Mouse (Mus musculus) CH12.LX (cell line): ENCODE data around the gene Klf9. TPM values are rescaled to one million over a fixed set of nuclear protein-coding genes. Genes with fewer than 3 reads are reported as not detected.

Source experiments
- DNase-seq: peaks from one replicate; pipeline ENCODE4 v3.0.0-alpha.2; 2013; ENCODE audit errors: extremely low read depth
- H3K27ac ChIP-seq: 2 replicates; pipeline ENCODE4 v1.5.1; 2012; ENCODE audit warnings: low read depth, mild to moderate bottlenecking, control low read depth, moderate library complexity; ENCODE audit not compliant: insufficient read depth
- H3K27me3 ChIP-seq: replicated peaks from 2 replicates; pipeline ENCODE3; 2012; ENCODE audit warnings: inconsistent platforms
- H3K36me3 ChIP-seq, 2 experiments: replicated peaks in 1 of 2; 2 replicates each; pipeline versions ENCODE3 to v1.6.1; 2012; ENCODE audit warnings: inconsistent platforms in 1 of 2, low read length in 1 of 2, mild to moderate bottlenecking in 1 of 2, mixed read lengths in 1 of 2, moderate library complexity in 1 of 2; ENCODE audit not compliant: control insufficient read depth in 1 of 2, insufficient read depth in 1 of 2
- H3K4me1 ChIP-seq, 2 experiments: 2 replicates each; pipeline ENCODE4 v1.6.1; 2012; ENCODE audit warnings: inconsistent platforms in 1 of 2, moderate library complexity in 1 of 2; ENCODE audit not compliant: insufficient read depth in 2 of 2, control insufficient read depth in 1 of 2
- H3K4me2 ChIP-seq: 2 replicates; pipeline ENCODE4 v1.6.1; 2012; ENCODE audit warnings: low read depth, mild to moderate bottlenecking, control low read depth; ENCODE audit not compliant: poor library complexity, insufficient read depth, severe bottlenecking
- H3K4me3 ChIP-seq, 3 experiments: fragments of 150-350 bp in 1 of 3; sonication (generic) in 1 of 3; replicated peaks in 1 of 3; 2 replicates each; pipeline versions ENCODE3 to v1.5.1; 2011 to 2012; ENCODE audit warnings: low read depth in 2 of 3, low read length in 2 of 3, mild to moderate bottlenecking in 2 of 3, moderate library complexity in 2 of 3, control low read depth in 1 of 3, improper control_type of control experiment in 1 of 3, inconsistent platforms in 1 of 3, mixed read lengths in 1 of 3; ENCODE audit not compliant: poor library complexity in 1 of 3
- H3K79me2 ChIP-seq: replicated peaks from 2 replicates; pipeline ENCODE4 v1.6.1; 2012; ENCODE audit warnings: mild to moderate bottlenecking, moderate library complexity; ENCODE audit not compliant: control insufficient read depth, poor library complexity, insufficient read depth, severe bottlenecking; ENCODE audit errors: extremely low read depth
- H3K9ac ChIP-seq: 2 replicates; pipeline ENCODE4 v1.6.1; 2012; ENCODE audit warnings: low read depth, mild to moderate bottlenecking, control low read depth, moderate library complexity; ENCODE audit not compliant: insufficient read depth
- H3K9me3 ChIP-seq: replicated peaks from 2 replicates; pipeline ENCODE3; 2012; ENCODE audit warnings: low read length, inconsistent platforms, mixed read lengths
- BHLHE40 ChIP-seq: IDR thresholded peaks from 2 replicates; pipeline ENCODE4 v1.6.1; 2011; ENCODE audit warnings: mild to moderate bottlenecking, low read depth, low read length, improper control_type of control experiment
- E2F4 ChIP-seq: IDR thresholded peaks from 2 replicates; pipeline ENCODE4 v1.6.1; 2011; ENCODE audit warnings: low read depth, low read length, improper control_type of control experiment; ENCODE audit not compliant: insufficient replicate concordance
- ELF1 ChIP-seq: IDR thresholded peaks from 2 replicates; pipeline ENCODE4 v1.6.1; 2014; ENCODE audit warnings: low read depth, mild to moderate bottlenecking, inconsistent platforms, low read length, improper control_type of control experiment
- ETS1 ChIP-seq: conservative IDR thresholded peaks from 2 replicates; pipeline ENCODE4 v1.6.1; 2012; ENCODE audit warnings: low read depth, mild to moderate bottlenecking, inconsistent platforms, low read length, improper control_type of control experiment, moderate library complexity
- GABPA ChIP-seq: IDR thresholded peaks from 2 replicates; pipeline ENCODE4 v1.6.1; 2012; ENCODE audit warnings: low read depth, low read length, improper control_type of control experiment, inconsistent platforms; ENCODE audit not compliant: insufficient replicate concordance
- HCFC1 ChIP-seq: IDR thresholded peaks from 2 replicates; pipeline ENCODE4 v1.6.1; 2012; ENCODE audit warnings: low read depth, mild to moderate bottlenecking, inconsistent platforms, low read length, improper control_type of control experiment
- IRF4 ChIP-seq: IDR thresholded peaks from 2 replicates; pipeline ENCODE4 v1.6.1; 2014; ENCODE audit warnings: low read depth, mild to moderate bottlenecking, inconsistent platforms, low read length, improper control_type of control experiment
- JUN ChIP-seq: IDR thresholded peaks from 2 replicates; pipeline ENCODE4 v1.6.1; 2011; ENCODE audit warnings: low read depth, mild to moderate bottlenecking, low read length, improper control_type of control experiment, moderate library complexity; ENCODE audit not compliant: insufficient read depth
- JUND ChIP-seq: conservative IDR thresholded peaks from 2 replicates; pipeline ENCODE4 v1.6.1; 2011; ENCODE audit warnings: low read depth, low read length, improper control_type of control experiment
- KAT2A ChIP-seq: IDR thresholded peaks from 2 replicates; pipeline ENCODE4 v1.6.1; 2012; ENCODE audit warnings: low read length, improper control_type of control experiment, inconsistent platforms; ENCODE audit not compliant: insufficient replicate concordance
- MAZ ChIP-seq: IDR thresholded peaks from 2 replicates; pipeline ENCODE4 v1.6.1; 2012; ENCODE audit warnings: low read depth, mild to moderate bottlenecking, inconsistent platforms, low read length, improper control_type of control experiment, moderate library complexity
- NELFE ChIP-seq: IDR thresholded peaks from 2 replicates; pipeline ENCODE4 v1.6.1; 2011; ENCODE audit warnings: low read depth, low read length, improper control_type of control experiment
- POLR2AphosphoS2 ChIP-seq: IDR thresholded peaks from 2 replicates; pipeline ENCODE4 v1.6.1; 2011; ENCODE audit warnings: low read depth, low read length, improper control_type of control experiment
- RCOR1 ChIP-seq: conservative IDR thresholded peaks from 2 replicates; pipeline ENCODE4 v1.6.1; 2012; ENCODE audit warnings: low read depth, mild to moderate bottlenecking, inconsistent platforms, low read length, improper control_type of control experiment
- SIN3A ChIP-seq: IDR thresholded peaks from 2 replicates; pipeline ENCODE4 v1.6.1; 2012; ENCODE audit warnings: low read length, improper control_type of control experiment, inconsistent platforms
- USF1 ChIP-seq: IDR thresholded peaks from 2 replicates; pipeline ENCODE4 v1.6.1; 2014; ENCODE audit warnings: low read depth, mild to moderate bottlenecking, inconsistent platforms, low read length, improper control_type of control experiment
- USF2 ChIP-seq: conservative IDR thresholded peaks from 2 replicates; pipeline ENCODE4 v1.6.1; 2011; ENCODE audit warnings: low read depth, low read length, improper control_type of control experiment
- ZC3H11A ChIP-seq: IDR thresholded peaks from 2 replicates; pipeline ENCODE4 v1.6.1; 2012; ENCODE audit warnings: low read depth, mild to moderate bottlenecking, inconsistent platforms, low read length, improper control_type of control experiment
- ZMIZ1 ChIP-seq: IDR thresholded peaks from 2 replicates; pipeline ENCODE4 v1.6.1; 2012; ENCODE audit warnings: low read depth, mild to moderate bottlenecking, inconsistent platforms, low read length, improper control_type of control experiment
- dilution Hi-C: fragments of 300-500 bp; cut with MboI; formaldehyde crosslinking; loops from 2 replicates; pipeline ENCODE4 v1.14.3; 2020; ENCODE audit warnings: low sequenced_read_pairs; ENCODE audit not compliant: extremely low pct_unique_long_range_greater_than_20kb, extremely low pct_ligation_motif_present
- in situ Hi-C: fragments of 300-500 bp; cut with MboI; formaldehyde crosslinking; loops from 3 replicates; pipeline ENCODE4 v1.14.3; 2019; ENCODE audit warnings: low sequenced_read_pairs, low pct_ligation_motif_present, low pct_unique_long_range_greater_than_20kb, mixed read lengths
- polyA plus RNA-seq: library from polyadenylated mRNA; unstranded; fragments of >175 nt; gene quantifications from 2 replicates; pipeline ENCODE4 v1.2.1, GENCODE M21; 2012; ENCODE audit warnings: low read depth; ENCODE audit not compliant: insufficient read length
- total RNA-seq, 2 experiments: library from RNA; depleted of rRNA; stranded (reverse); fragments of 300-350 nt in 1 of 2; fragments of >200 nt in 1 of 2; gene quantifications; 2 replicates each; pipeline ENCODE4 v1.2.3; 2012 to 2014

Gene Klf9
- total and polyA plus RNA-seq, 3 experiments, result not detected

DNA sequence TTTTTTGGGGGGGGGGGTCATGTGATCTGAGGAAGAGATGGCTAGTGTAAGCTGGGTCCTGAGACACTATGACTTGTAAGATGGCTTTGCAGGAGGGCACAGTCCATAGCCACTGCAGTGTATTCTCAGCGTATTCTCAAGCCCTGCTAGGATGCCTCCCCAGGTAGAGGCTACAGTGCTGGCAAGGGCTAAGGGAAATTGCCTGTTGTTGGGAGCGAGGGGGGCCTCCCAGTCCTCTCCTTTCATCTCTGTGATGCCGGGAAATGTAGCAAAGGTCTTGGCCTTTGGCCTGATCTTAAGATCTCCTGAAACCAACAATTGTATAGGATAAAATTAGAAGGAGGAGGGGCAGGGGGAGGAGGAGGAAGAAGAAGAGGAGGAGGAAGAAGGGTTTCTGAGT lies 22.3 kb downstream of the Klf9 start:
- H3K27me3 ChIP-seq, result no peaks in the 10 kb centered on the region
- no peak overlapping the region for H3K9ac ChIP-seq
- DNase-seq, result no peak
- H3K4me2 ChIP-seq, result no peak overlapping the region
- H3K36me3 ChIP-seq, result no peaks in the 10 kb centered on the region
- H3K4me3 ChIP-seq, result no peak overlapping the region
- TF ChIP-seq GABPA (no peak), JUND (no peak), MAZ (no peak)
- TF ChIP-seq, all 38 proteins: peak for 0
- Histone ChIP-seq H3K27ac (no peak overlapping the region), H3K4me1 (no peaks in the 10 kb centered on the region), H3K9me3 (no peaks in the 10 kb centered on the region), H3K79me2 (no peaks in the 10 kb centered on the region)
- in situ Hi-C loops (no loop called here), dilution Hi-C loops (no loop called here)

- no peaks in the 10 kb centered on the region for H3K36me3 ChIP-seq
- no peak for DNase-seq
- H3K9ac ChIP-seq, result no peak overlapping the region
- in situ Hi-C loops, result no loop called here
- H3K27ac ChIP-seq, result no peak overlapping the region
- no peaks in the 10 kb centered on the region for H3K9me3 ChIP-seq
- no peaks in the 10 kb centered on the region for H3K79me2 ChIP-seq
- dilution Hi-C loops, result no loop called here
- no peak overlapping the region for H3K4me2 ChIP-seq
- no peak overlapping the region for H3K4me3 ChIP-seq
- H3K27me3 ChIP-seq, result no peaks in the 10 kb centered on the region
- H3K4me1 ChIP-seq, result no peaks in the 10 kb centered on the region
- TF ChIP-seq HCFC1, result no peak
- no peak for TF ChIP-seq USF2
- TF ChIP-seq KAT2A, result no peak
- TF ChIP-seq IRF4, result no peak
- TF ChIP-seq ZMIZ1, result no peak
- no peak for TF ChIP-seq JUND
- TF ChIP-seq USF1, result no peak
- no peak for TF ChIP-seq NELFE
- TF ChIP-seq E2F4, result no peak
- no peak for TF ChIP-seq ETS1
- TF ChIP-seq BHLHE40, result no peak
- no peak for TF ChIP-seq POLR2AphosphoS2
- no peak for TF ChIP-seq JUN
- TF ChIP-seq ZC3H11A, result no peak
- no peak for TF ChIP-seq ELF1
- TF ChIP-seq SIN3A, result no peak
- no peak for TF ChIP-seq RCOR1
- TF ChIP-seq, all 38 proteins: peak for 0
Measured at GRCm38 (mm10) chr19:23164651-23165240, 23.7 kb downstream of the Klf9 start.
